Mouse (Mus musculus): ENCODE measurements around the gene Cers6.

GRCm38 (mm10) chr2:68864366-68864765, 3.1 kb downstream of the Cers6 start:
- no peak for TF ChIP-seq POLR2A (IDR thresholded peaks at IDR 0.05; ENCODE audit: extremely low read depth, insufficient read depth, low read length)
- no peak for TF ChIP-seq CTCF (IDR thresholded peaks at IDR 0.05; ENCODE audit: low read depth, low read length)

All from liver, adult 2 months (tissue).